Mouse (Mus musculus) B cell, adult 2 months (primary cell): Measurements from ENCODE around the gene Thyn1.

Source experiments
- DNase-seq, 2 experiments: peaks; one replicate each; pipeline ENCODE4 v3.0.0; 2022

Gene Thyn1

DNA sequence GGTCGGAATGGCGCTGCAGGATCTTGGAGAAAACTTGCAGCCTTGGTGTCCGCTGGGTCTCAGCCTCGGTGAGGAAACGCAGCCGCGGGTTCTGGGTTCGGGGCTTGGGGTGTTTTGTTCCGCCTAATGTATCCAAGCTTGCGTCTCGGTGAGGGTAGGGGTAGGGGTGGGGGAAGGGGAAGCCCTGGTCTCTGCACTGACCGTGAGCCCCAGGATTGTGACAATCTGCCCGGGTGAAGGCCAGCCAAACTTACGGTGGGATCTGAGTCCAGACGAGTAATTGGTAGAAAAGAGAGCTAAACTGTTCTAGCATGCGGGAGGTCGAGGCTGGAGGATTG is 31.2 kb downstream of the Thyn1 start:
- no peak for DNase-seq

DNA sequence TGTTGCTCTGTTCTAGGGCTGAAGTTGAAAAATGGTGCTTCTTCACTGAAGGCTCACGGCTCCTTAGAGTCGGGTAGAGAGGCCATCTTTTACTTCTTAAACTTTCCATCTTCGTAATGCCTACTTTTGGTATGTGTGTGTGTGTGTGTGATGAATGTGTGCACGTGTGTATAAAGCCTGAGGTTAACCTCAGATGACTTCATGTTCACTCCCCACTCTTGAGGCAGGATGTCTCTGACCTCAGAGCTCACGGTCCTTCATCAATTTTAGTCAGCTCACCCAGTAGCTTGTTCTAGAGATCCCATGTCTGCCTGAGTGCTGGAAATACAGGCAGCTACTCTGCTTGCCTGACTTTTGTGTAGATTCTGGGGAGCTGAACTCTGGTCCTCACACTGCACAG is 44.4 kb downstream of the Thyn1 start:
- no peak for DNase-seq

DNA sequence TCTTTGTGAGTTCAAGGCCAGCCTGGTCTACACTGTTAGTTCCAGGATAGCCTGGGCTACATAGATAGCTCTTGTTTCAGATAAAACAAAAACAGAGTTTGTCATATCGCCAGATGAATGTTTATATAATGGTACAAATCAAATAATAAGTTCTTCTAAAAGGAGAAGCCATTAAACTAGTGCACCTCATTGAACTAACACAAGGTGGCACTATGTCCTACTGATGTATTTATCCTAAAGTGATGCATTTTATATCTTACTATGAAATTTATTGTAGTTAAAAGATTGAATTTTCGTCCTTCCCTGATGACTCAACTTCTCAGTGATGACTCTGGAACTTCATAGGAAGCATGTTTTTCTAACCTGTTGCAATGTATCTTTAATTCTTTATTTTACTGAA is 50.0 kb downstream of the Thyn1 start:
- no peak for DNase-seq
